Mouse (Mus musculus) thymus, adult 2 months (tissue): Measurements from ENCODE around the gene Pagr1a. TPM values are rescaled to one million over a fixed set of nuclear protein-coding genes. Genes with fewer than 3 reads are reported as not detected.

Experiments
- DNase-seq: peaks from one replicate; pipeline ENCODE4 v3.0.0; 2021
- H3K27ac ChIP-seq: fragments of 200-500 bp; 2 replicates; pipeline ENCODE4 v1.5.1; 2012; ENCODE audit warnings: low read length, control low read depth; ENCODE audit not compliant: control insufficient read depth, insufficient read depth
- H3K27me3 ChIP-seq: fragments of 200-500 bp; 2 replicates; pipeline ENCODE4 v1.6.1; 2012; ENCODE audit warnings: mild to moderate bottlenecking, low read length, moderate library complexity, mixed read lengths; ENCODE audit not compliant: control insufficient read depth, insufficient read depth
- H3K36me3 ChIP-seq: fragments of 200-500 bp; 2 replicates; pipeline ENCODE4 v1.6.1; 2012; ENCODE audit warnings: mild to moderate bottlenecking, low read length, moderate library complexity; ENCODE audit not compliant: control insufficient read depth, insufficient read depth
- H3K4me1 ChIP-seq: fragments of 200-500 bp; replicated peaks from 2 replicates; pipeline ENCODE4 v1.6.1; 2012; ENCODE audit warnings: low read length; ENCODE audit not compliant: control insufficient read depth, insufficient read depth
- H3K4me3 ChIP-seq: fragments of 200-500 bp; 2 replicates; pipeline ENCODE4 v1.5.1; 2012; ENCODE audit warnings: mild to moderate bottlenecking, low read length, control low read depth, moderate library complexity; ENCODE audit not compliant: control insufficient read depth, insufficient read depth
- CTCF ChIP-seq: fragments of 200-500 bp; IDR thresholded peaks from 2 replicates; pipeline ENCODE4 v1.5.1; 2012; ENCODE audit warnings: mild to moderate bottlenecking, control low read depth, low read length, moderate library complexity, borderline replicate concordance; ENCODE audit not compliant: control insufficient read depth, poor library complexity, insufficient read depth; ENCODE audit errors: extremely low read depth
- POLR2A ChIP-seq: fragments of 200-500 bp; IDR thresholded peaks from 2 replicates; pipeline ENCODE4 v1.6.1; 2012; ENCODE audit warnings: mild to moderate bottlenecking, low read length, control low read depth, moderate library complexity; ENCODE audit not compliant: control insufficient read depth, poor library complexity, insufficient read depth; ENCODE audit errors: extremely low read depth
- WGBS: fragments of 180-500 bp; shearing (Covaris S2); methylation state at CpG from one replicate; pipeline ENCODE4 v1.1.7; 2018; 5-methylcytosine and 5-hydroxymethylcytosine counted together
- polyA plus RNA-seq: library from polyadenylated mRNA; depleted of rRNA; stranded (reverse); fragments of >200 nt; gene quantifications from 2 replicates; pipeline ENCODE4 v1.2.3, GENCODE M21; 2012; rRNA removed

Gene Pagr1a
- polyA plus RNA-seq, 1 experiment = 11.9 TPM

- DNase-seq = peak; percentile 22
- peaks cover 23% of the 10 kb centered on the region for H3K36me3 ChIP-seq
- WGBS = 77% methylated on average over 6 of the region's 6 CpGs
- no peak overlapping the region for H3K4me3 ChIP-seq
- H3K4me1 ChIP-seq = peaks cover 22% of the 10 kb centered on the region
- peak overlapping the region; percentile 46; the same call in 1 of the 2 replicates for H3K27ac ChIP-seq
- TF ChIP-seq POLR2A (no peak), CTCF (no peak)
- no peaks in the 10 kb centered on the region for H3K27me3 ChIP-seq
Measured at GRCm38 (mm10) chr7:126978841-126979240, 38.3 kb downstream of the Pagr1a start.

DNA sequence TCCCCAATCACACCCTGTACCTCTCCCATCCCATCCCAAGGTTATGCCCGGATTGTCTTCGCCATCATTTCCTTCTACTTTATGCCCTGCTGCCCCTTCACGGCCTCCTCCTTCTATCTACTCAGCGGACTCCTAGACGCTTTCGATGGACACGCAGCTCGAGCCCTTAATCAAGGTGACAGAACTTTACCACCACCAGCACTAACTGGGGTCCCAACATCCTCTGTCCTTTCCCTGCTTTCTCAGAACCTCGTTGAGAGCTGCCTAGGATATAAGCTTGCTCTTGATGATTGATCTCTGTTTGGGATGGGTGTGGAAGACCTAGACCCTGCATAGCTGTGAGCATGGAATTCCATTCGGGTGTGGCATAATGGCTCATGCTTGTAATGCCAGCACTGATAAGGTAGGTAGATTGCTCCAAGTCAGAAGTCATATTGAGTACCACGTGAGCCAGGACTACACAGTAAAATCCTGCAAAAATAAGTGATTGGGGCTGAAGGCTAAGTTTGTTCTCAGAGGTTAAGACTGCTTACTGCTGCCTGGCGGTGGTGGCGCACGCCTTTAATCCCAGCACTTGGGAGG is 40.2 kb downstream of the Pagr1a start:
- Histone ChIP-seq H3K27ac (peak overlapping the region; percentile 83; the same call in 1 of the 2 replicates), H3K4me3 (peak overlapping the region; percentile 99), H3K36me3 (peaks cover 23% of the 10 kb centered on the region), H3K4me1 (peaks cover 22% of the 10 kb centered on the region), H3K27me3 (no peaks in the 10 kb centered on the region)
- TF ChIP-seq POLR2A = no peak
- no peak for TF ChIP-seq CTCF
- WGBS = 29% methylated on average over 14 of the region's 14 CpGs
- no peak for DNase-seq

- WGBS = under 1% methylated on average over 55 of the region's 55 CpGs
Measured at GRCm38 (mm10) chr7:126975950-126976866, 40.9 kb downstream of the Pagr1a start, which contains the start of gene Cdiptos. Cdiptos (minus strand) TSS chr7:126976098.

GRCm38 (mm10) chr7:126975893-126975949 is 41.4 kb downstream of the Pagr1a start, which contains the start of gene Cdipt:
Cdipt (plus strand) TSS chr7:126975914.
- H3K27ac ChIP-seq = peak within 1 kb of the TSS; percentile 83
- peaks cover 22% of the 10 kb centered on the region for H3K4me1 ChIP-seq
- TF ChIP-seq POLR2A (no peak), CTCF (no peak)
- no peaks in the 10 kb centered on the region for H3K27me3 ChIP-seq
- peak within 1 kb of the TSS; percentile 99 for H3K4me3 ChIP-seq
- peaks cover 23% of the 10 kb centered on the region for H3K36me3 ChIP-seq
- WGBS = 6% methylated on average over 1 of the region's 1 CpGs
- no peak for DNase-seq

More at GRCm38 (mm10) chr7:126975950-126976866, 40.9 kb downstream of the Pagr1a start, which contains the start of gene Cdiptos:
- Histone ChIP-seq H3K4me1 (peaks cover 22% of the 10 kb centered on the region), H3K4me3 (peak within 1 kb of the TSS; percentile 99), H3K36me3 (peaks cover 23% of the 10 kb centered on the region), H3K27ac (peak within 1 kb of the TSS; percentile 83), H3K27me3 (no peaks in the 10 kb centered on the region)
- DNase-seq = peak; percentile 94
- TF ChIP-seq CTCF (peak; percentile 98), POLR2A (no peak)

- no peak for DNase-seq
- 5% methylated on average over 8 of the region's 8 CpGs for WGBS
- TF ChIP-seq POLR2A (0 out of 2 replicates have a peak, but pooled peaks have one; percentile 9), CTCF (no peak)
- peaks cover 22% of the 10 kb centered on the region for H3K4me1 ChIP-seq
- H3K27me3 ChIP-seq = no peaks in the 10 kb centered on the region
- H3K36me3 ChIP-seq = peaks cover 23% of the 10 kb centered on the region
- H3K27ac ChIP-seq = no peak overlapping the region
- no peak overlapping the region for H3K4me3 ChIP-seq
Measured at GRCm38 (mm10) chr7:126975493-126975892, 41.7 kb downstream of the Pagr1a start.

- Histone ChIP-seq H3K4me3 (no peak overlapping the region), H3K27me3 (no peaks in the 10 kb centered on the region), H3K4me1 (no peaks in the 10 kb centered on the region), H3K27ac (no peak overlapping the region), H3K36me3 (no peaks in the 10 kb centered on the region)
- TF ChIP-seq POLR2A (no peak), CTCF (no peak)
- WGBS = 91% methylated on average over 6 of the region's 6 CpGs
- DNase-seq = no peak
Measured at GRCm38 (mm10) chr7:126967361-126967760, 49.8 kb downstream of the Pagr1a start.

GRCm38 (mm10) chr7:126965568-126965967 is 51.6 kb downstream of the Pagr1a start:
- no peak for DNase-seq
- no peak overlapping the region for H3K4me3 ChIP-seq
- H3K4me1 ChIP-seq = no peaks in the 10 kb centered on the region
- H3K27ac ChIP-seq = no peak overlapping the region
- no peaks in the 10 kb centered on the region for H3K27me3 ChIP-seq
- no peak for TF ChIP-seq CTCF
- no peak for TF ChIP-seq POLR2A
- WGBS = 31% methylated on average over 3 of the region's 3 CpGs
- no peaks in the 10 kb centered on the region for H3K36me3 ChIP-seq

Other genes starting within 250 kb of the Pagr1a start
- 622 and 685 TPM in 2 replicates for gene Ypel3, start 240.4 kb downstream of the Pagr1a start, polyA plus RNA-seq
- gene Tbx6, start 235.9 kb downstream of the Pagr1a start, polyA plus RNA-seq = 25.0 and 37.9 TPM in 2 replicates
- 460 and 482 TPM in 2 replicates for gene Ppp4c, start 224.9 kb downstream of the Pagr1a start, polyA plus RNA-seq
- gene Fam57b, start 219.7 kb downstream of the Pagr1a start, polyA plus RNA-seq = 2.9 and 3.3 TPM in 2 replicates
- gene 4930451I11Rik, start 185.7 kb downstream of the Pagr1a start, polyA plus RNA-seq = not detected in 2 replicates
- 0.12 and 0.13 TPM in 2 replicates for gene Doc2a, start 169.9 kb downstream of the Pagr1a start, polyA plus RNA-seq
- 18.7 and 24.6 TPM in 2 replicates for gene Hirip3, start 155.4 kb downstream of the Pagr1a start, polyA plus RNA-seq
- gene Ino80e, start 155.0 kb downstream of the Pagr1a start, polyA plus RNA-seq = 120 and 122 TPM in 2 replicates
- gene Taok2, start 132.6 kb downstream of the Pagr1a start, polyA plus RNA-seq = 182 and 198 TPM in 2 replicates
- 87.7 and 94.7 TPM in 2 replicates for gene Tmem219, start 94.4 kb downstream of the Pagr1a start, polyA plus RNA-seq
- 38.8 and 42.4 TPM in 2 replicates for gene Kctd13, start 88.5 kb downstream of the Pagr1a start, polyA plus RNA-seq
- gene Asphd1, start 67.8 kb downstream of the Pagr1a start, polyA plus RNA-seq = 0.33 and 0.35 TPM in 2 replicates
- gene Sez6l2, start 66.8 kb downstream of the Pagr1a start, polyA plus RNA-seq = 2.9 and 3.7 TPM in 2 replicates
- gene Cdipt, start 41.4 kb downstream of the Pagr1a start, polyA plus RNA-seq = 280 and 294 TPM in 2 replicates
- gene Cdiptos, start 41.3 kb downstream of the Pagr1a start, polyA plus RNA-seq = 0.34 and 1.0 TPM in 2 replicates
- 42.5 and 64.9 TPM in 2 replicates for gene Mvp, start 2.7 kb downstream of the Pagr1a start, polyA plus RNA-seq
- gene Pagr1b, start 868 bp downstream of the Pagr1a start, polyA plus RNA-seq = 5.4 and 6.2 TPM in 2 replicates
- 103 and 113 TPM in 2 replicates for gene Gm42742, start 3.7 kb upstream of the Pagr1a start, polyA plus RNA-seq
- gene Prrt2, start 3.9 kb upstream of the Pagr1a start, polyA plus RNA-seq = 49.7 and 53.1 TPM in 2 replicates
- 954 and 1,846 TPM in 2 replicates for gene Maz, start 9.7 kb upstream of the Pagr1a start, polyA plus RNA-seq
- 50.5 and 66.8 TPM in 2 replicates for gene Kif22, start 25.1 kb upstream of the Pagr1a start, polyA plus RNA-seq
- gene Zg16, start 70.0 kb upstream of the Pagr1a start, polyA plus RNA-seq = 0.73 and 1.2 TPM in 2 replicates
- gene AI467606, start 74.0 kb upstream of the Pagr1a start, polyA plus RNA-seq = 518 and 532 TPM in 2 replicates
- gene Qprt, start 104.9 kb upstream of the Pagr1a start, polyA plus RNA-seq = 8.0 and 10.1 TPM in 2 replicates
- 135 and 157 TPM in 2 replicates for gene Spn, start 120.5 kb upstream of the Pagr1a start, polyA plus RNA-seq
- 63.4 and 67.2 TPM in 2 replicates for gene Cd2bp2, start 178.7 kb upstream of the Pagr1a start, polyA plus RNA-seq
- gene Tbc1d10b, start 191.1 kb upstream of the Pagr1a start, polyA plus RNA-seq = 70.3 and 81.3 TPM in 2 replicates
- 10.7 and 12.3 TPM in 2 replicates for gene Mylpf, start 191.5 kb upstream of the Pagr1a start, polyA plus RNA-seq
- 30.4 and 31.6 TPM in 2 replicates for gene Zfp553, start 215.7 kb upstream of the Pagr1a start, polyA plus RNA-seq
- 1,045 and 1,102 TPM in 2 replicates for gene Sept1, start 215.8 kb upstream of the Pagr1a start, polyA plus RNA-seq
- 91.3 and 102 TPM in 2 replicates for gene Zfp771, start 226.9 kb upstream of the Pagr1a start, polyA plus RNA-seq
- gene Dctpp1, start 243.4 kb upstream of the Pagr1a start, polyA plus RNA-seq = 122 and 125 TPM in 2 replicates